Mouse (Mus musculus) forebrain, embryonic 11.5 days (tissue): Measurements from ENCODE around the gene Fam184a. TPM values are rescaled to one million over a fixed set of nuclear protein-coding genes. Genes with fewer than 3 reads are reported as not detected.

Source experiments
- polyA plus RNA-seq: library from polyadenylated mRNA; unstranded; fragments of >200 nt; fragmentation: Nextera tagmentation; extraction: Ambion mirVana; gene quantifications from 2 replicates; pipeline ENCODE4 v1.2.1, GENCODE M21; 2014

Gene Fam184a
- polyA plus RNA-seq, 1 experiment from 2014 or later, result 6.1 TPM

Other genes with a start within 250 kb of the Fam184a start
- gene Asf1a, start 154.4 kb downstream of the Fam184a start, polyA plus RNA-seq, result 167 and 179 TPM in 2 replicates
- gene Mcm9, start 120.7 kb downstream of the Fam184a start, polyA plus RNA-seq, result 16.5 and 17.5 TPM in 2 replicates